In genomic region chr19:4003112-4003511, GRCm38 (mm10) we compare ENCODE assay signal across 12 mouse cellular contexts. TPM values are rescaled to one million over a fixed set of nuclear protein-coding genes. Genes with fewer than 3 reads are reported as not detected.
A peak's percentile ranks its signal among the peaks of the same experiment; 100 is the strongest.
DNase-seq lines count a peak whose midpoint lies in the region; ATAC-seq and TF ChIP-seq lines count a peak whose summit lies in the region.
"Had no signal": no experiment of that assay in that cellular context is flagged by ENCODE, and none has a peak within 500 bp of the region (broad histone marks: within the 10 kb centered on the region; RNA-seq: fewer than 3 reads in every experiment).

Gene Doc2g, plus strand, starts transcription at chr19:4003313.

- TF ChIP-seq POLR2A in cerebellum, adult 2 months (IDR thresholded peaks at IDR 0.05; ENCODE audit: borderline replicate concordance, insufficient read depth, low read length): no peak
- TF ChIP-seq POLR2A in spleen, adult 2 months (IDR thresholded peaks at IDR 0.05; ENCODE audit: low read depth, low read length): no peak
- no peak for TF ChIP-seq POLR2A in myocyte (IDR thresholded peaks at IDR 0.05; ENCODE audit: insufficient read length, low read depth)

- 100% methylated on average over 1 of the region's 1 CpGs for WGBS in cerebellum, adult 2 months
- WGBS in spleen, adult 2 months: 86% methylated on average over 1 of the region's 1 CpGs
- 32% methylated on average over 1 of the region's 1 CpGs for WGBS in heart, embryonic 14.5 days

- no peaks in the 10 kb centered on the region for H3K79me2 ChIP-seq in myocyte (ENCODE audit: control insufficient read depth, insufficient read depth)

- H3K4me1 ChIP-seq in cerebellum, adult 2 months (ENCODE audit: control insufficient read depth, insufficient read depth, low read length): peaks cover 9% of the 10 kb centered on the region; the same call in 1 of the 2 replicates
- peaks cover 4% of the 10 kb centered on the region; the same call in 1 of the 2 replicates for H3K4me1 ChIP-seq in spleen, adult 2 months (ENCODE audit: control insufficient read depth, insufficient read depth, insufficient read length)
- peaks cover 44 to 49% of the 10 kb centered on the region in 2 experiments for H3K4me1 ChIP-seq in heart, embryonic 14.5 days (ENCODE audit: control insufficient read depth in 2 of 2, insufficient read depth in 2 of 2, low read length in 2 of 2)

- H3K9ac ChIP-seq in heart, embryonic 14.5 days (ENCODE audit: low read length): peak within 1 kb of the TSS; percentile 91

- peak; percentile 48 for ATAC-seq in heart, embryonic 14.5 days (ENCODE audit: insufficient number of reproducible peaks, insufficient read depth, low FRiP score, low read depth)
- no peak for ATAC-seq in cerebellum, adult (ENCODE audit: insufficient number of reproducible peaks, low FRiP score, low TSS enrichment)

- H3K9me3 ChIP-seq in heart, embryonic 14.5 days (ENCODE audit: control insufficient read depth, low read length): no peaks in the 10 kb centered on the region

- H3K27ac ChIP-seq in cerebellum, adult 2 months (ENCODE audit: insufficient read depth, low read length): no peak within 1 kb of the TSS
- H3K27ac ChIP-seq in spleen, adult 2 months (ENCODE audit: insufficient read depth, low read length): no peak within 1 kb of the TSS
- H3K27ac ChIP-seq in heart, embryonic 14.5 days (replicated peaks in 1 of 2; ENCODE audit: control insufficient read depth in 1 of 2, insufficient read depth in 1 of 2, low read depth in 2 of 2, low read length in 2 of 2): peak within 1 kb of the TSS; percentile 93 to 99
- H3K27ac ChIP-seq: hindbrain, embryonic 14.5 days had no signal

- H3K4me2 ChIP-seq in heart, embryonic 14.5 days (ENCODE audit: low read length): peak within 1 kb of the TSS; percentile 67
- peak within 1 kb of the TSS; percentile 2 for H3K4me2 ChIP-seq in myocyte (ENCODE audit: low read depth)

- TF ChIP-seq CTCF in cerebellum, adult 2 months (IDR thresholded peaks at IDR 0.05; ENCODE audit: borderline replicate concordance, insufficient read depth, low read depth, low read length): no peak
- TF ChIP-seq CTCF in spleen, adult 2 months (IDR thresholded peaks at IDR 0.05; ENCODE audit: extremely low read depth, insufficient read depth, insufficient read length, insufficient replicate concordance): no peak

- H3K36me3 ChIP-seq in spleen, adult 2 months (ENCODE audit: control insufficient read depth, insufficient read depth, low read length): peaks cover 16% of the 10 kb centered on the region
- peaks cover 34% of the 10 kb centered on the region for H3K36me3 ChIP-seq in heart, embryonic 14.5 days (ENCODE audit: control insufficient read depth, insufficient read depth, low read length)
- H3K36me3 ChIP-seq in myocyte (ENCODE audit: control insufficient read depth, insufficient read depth): peaks cover 7% of the 10 kb centered on the region

- no peak within 1 kb of the TSS for H3K4me3 ChIP-seq in cerebellum, adult 2 months (replicated peaks; ENCODE audit: insufficient read depth, low read depth, low read length)
- H3K4me3 ChIP-seq in spleen, adult 2 months (ENCODE audit: extremely low read depth, insufficient read depth, insufficient read length): no peak within 1 kb of the TSS
- peak within 1 kb of the TSS; percentile 16 to 38 for H3K4me3 ChIP-seq in heart, embryonic 14.5 days (ENCODE audit: control insufficient read depth in 1 of 2, insufficient read depth in 1 of 2, low read depth in 1 of 2, low read length in 2 of 2)
- no peak within 1 kb of the TSS for H3K4me3 ChIP-seq in myocyte

- no peaks in the 10 kb centered on the region for H3K27me3 ChIP-seq in cerebellum, adult 2 months (ENCODE audit: control insufficient read depth, insufficient read depth, low read length)
- no peaks in the 10 kb centered on the region for H3K27me3 ChIP-seq in spleen, adult 2 months (ENCODE audit: control insufficient read depth, insufficient read depth, low read length)
- H3K27me3 ChIP-seq in heart, embryonic 14.5 days (ENCODE audit: control insufficient read depth, insufficient read depth, low read length): no peaks in the 10 kb centered on the region
- H3K27me3 ChIP-seq in myocyte (ENCODE audit: control insufficient read depth, insufficient read depth, insufficient read length): no peaks in the 10 kb centered on the region

- H3ac ChIP-seq in myocyte (ENCODE audit: control insufficient read depth, insufficient read length): no peak within 1 kb of the TSS

- DNase-seq in cerebellum, adult 2 months: no peak
- DNase-seq in cerebellum, postnatal 14 days: no peak
- DNase-seq in spleen, adult 2 months (ENCODE audit: low read depth in 1 of 2, low spot score in 2 of 2): no peak
- no peak for DNase-seq in spleen, postnatal 14 days (ENCODE audit: low spot score in 2 of 2)
- no peak for DNase-seq in embryo, embryonic 9.5 days (ENCODE audit: extremely low spot score)
- DNase-seq: adrenal gland, postnatal 14 days; cerebellum, adult 11 months; kidney, adult 8-10 months had no signal

TF ChIP-seq in myocyte, 11 proteins besides CTCF, POLR2A, EP300 and RAD21:
- TF ChIP-seq REST (IDR thresholded peaks at IDR 0.05; ENCODE audit: insufficient read depth, insufficient read length) (no peak), SRF (IDR thresholded peaks at IDR 0.05; ENCODE audit: control insufficient read depth, insufficient read length, low read depth) (no peak), MYOG (IDR thresholded peaks at IDR 0.05; ENCODE audit: control insufficient read depth in 1 of 3, insufficient read depth in 1 of 3, insufficient read length in 2 of 3, low read depth in 2 of 3) (no peak), TCF3 (IDR thresholded peaks at IDR 0.05; ENCODE audit: insufficient read length, low read depth) (no peak), TCF12 (IDR thresholded peaks at IDR 0.05; ENCODE audit: insufficient read depth, poor library complexity, severe bottlenecking) (no peak), POLR2AphosphoS2 (IDR thresholded peaks at IDR 0.05; ENCODE audit: insufficient read length, low read depth) (peak; percentile 12)
TF ChIP-seq in myocyte: peak in this region for 1.

RNA-seq across cellular contexts. Expression of gene Doc2g, which starts in this region (rescaled TPM):
- 15.8 and 19.9 TPM in 2 replicates for polyA plus RNA-seq in cerebellum, adult 2 months (2012; rRNA removed)
- polyA plus RNA-seq in spleen, adult 2 months (2012; rRNA removed): 12.8 and 13.7 TPM in 2 replicates
- polyA plus RNA-seq in heart, embryonic 14.5 days (2014; fragmentation: Nextera tagmentation; extraction: Ambion mirVana): 85.2 and 90.7 TPM in 2 replicates
- 2.5 TPM for polyA plus RNA-seq in myocyte (2012; fragmentation: generic; extraction: Trizol)

Comparison
In these comparisons a context has a peak if more than half of its experiments do, and no peak if none do; other contexts are left out.
1. H3K27ac ChIP-seq: peak in heart, embryonic 14.5 days (2 of 2); none in cerebellum, adult 2 months (single experiment) and spleen, adult 2 months (single experiment).
2. H3K4me3 ChIP-seq: peak in heart, embryonic 14.5 days (2 of 2); none in cerebellum, adult 2 months (single experiment), spleen, adult 2 months (single experiment) and myocyte (single experiment).